Mouse (Mus musculus) c-Kit-positive CD71-positive TER-119-negative erythroid progenitor cells, embryonic 14.5 days (primary cell): ENCODE results near the gene Strip2.

Experiments
- DNase-seq: peaks from one replicate; pipeline ENCODE4 v3.0.0-alpha.2; 2013; ENCODE audit warnings: low read depth

Gene Strip2

GRCm38 (mm10) chr6:29916530-29917382 lies at the start of gene Strip2:
Strip2 (plus strand) TSS chr6:29917012.
- peak; percentile 80 for DNase-seq

GRCm38 (mm10) chr6:29868341-29868895 lies 48.4 kb upstream of the Strip2 start:
- DNase-seq = no peak

DNA sequence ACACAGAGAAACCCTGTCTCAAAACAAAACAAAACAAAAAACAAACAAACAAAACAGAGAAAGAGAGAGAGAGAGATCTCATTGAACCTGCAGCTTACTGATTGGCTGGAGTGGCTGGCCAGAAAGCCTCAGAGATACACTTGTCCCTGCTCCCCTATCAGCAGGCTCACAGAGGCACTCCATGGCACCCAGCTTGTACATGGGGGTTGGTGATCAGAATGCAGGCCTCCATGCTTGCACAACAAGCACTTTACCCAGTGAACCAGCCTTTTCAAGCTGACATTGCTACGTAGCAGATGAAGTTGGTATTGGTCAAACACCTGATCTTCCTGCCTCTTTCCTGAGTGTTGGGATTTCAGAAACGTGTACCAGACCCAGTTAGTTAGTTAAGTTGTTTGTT lies 43.2 kb upstream of the Strip2 start:
- no peak for DNase-seq

- no peak for DNase-seq
Observed at GRCm38 (mm10) chr6:29875576-29875975, 41.2 kb upstream of the Strip2 start.

DNA sequence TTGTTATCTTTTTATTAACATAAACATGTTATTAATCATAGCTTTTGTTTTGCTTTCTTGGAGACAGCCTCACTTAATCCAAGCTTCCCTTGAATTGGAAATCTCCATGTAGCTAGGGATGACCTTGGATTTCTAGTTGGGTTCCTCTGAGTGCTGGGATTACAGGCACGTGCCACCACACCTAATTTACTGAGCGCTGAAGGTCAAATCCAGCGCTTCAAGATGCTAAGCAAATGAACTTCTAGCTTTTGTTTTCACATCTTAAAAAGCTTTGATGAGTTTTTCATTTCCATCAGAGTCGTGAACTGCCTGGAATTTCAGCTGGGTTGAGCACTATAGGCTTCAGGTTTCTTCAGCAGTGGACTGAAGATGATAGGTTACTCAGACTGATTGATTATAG lies 40.0 kb upstream of the Strip2 start:
- no peak for DNase-seq

- DNase-seq = no peak
Observed at GRCm38 (mm10) chr6:29879579-29879978, 37.2 kb upstream of the Strip2 start.

DNA sequence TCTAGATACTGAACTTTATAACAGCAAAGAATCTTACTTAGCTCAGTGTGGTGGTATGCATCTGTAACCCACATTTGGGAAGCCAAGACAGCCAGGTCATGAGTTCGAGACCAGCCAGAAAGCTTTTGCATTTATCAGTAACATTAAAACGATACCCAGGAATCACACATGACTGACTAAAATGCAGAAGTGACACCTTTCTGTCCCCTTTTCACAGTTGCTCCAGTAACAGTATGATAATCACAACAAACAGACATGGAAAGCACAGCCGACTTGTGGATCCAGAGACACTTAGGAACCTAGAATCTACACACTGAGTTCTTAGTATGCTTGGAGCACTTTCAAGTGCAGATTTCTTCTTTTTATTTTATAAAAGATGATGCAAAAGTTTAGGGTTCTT lies 36.0 kb upstream of the Strip2 start:
- no peak for DNase-seq

DNA sequence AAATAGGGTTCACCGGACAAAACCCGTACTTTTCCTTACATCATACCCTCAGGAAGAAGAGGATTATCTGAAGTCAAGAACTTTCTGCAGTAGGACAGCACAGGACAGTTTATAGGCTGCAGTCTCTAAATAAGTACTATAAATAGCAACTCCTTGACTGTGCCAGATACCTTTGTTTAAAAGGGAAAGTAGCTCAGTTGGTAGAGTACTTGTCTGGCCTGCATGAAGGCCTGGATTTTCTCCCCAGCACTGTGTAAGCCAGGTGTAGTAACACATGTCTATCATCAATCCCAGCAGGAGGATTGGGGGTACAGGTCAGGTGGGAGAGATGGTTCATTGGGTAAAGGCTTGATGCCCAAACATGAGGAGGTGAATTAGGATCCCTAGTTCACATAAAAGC lies 34.9 kb upstream of the Strip2 start:
- DNase-seq = no peak

DNA sequence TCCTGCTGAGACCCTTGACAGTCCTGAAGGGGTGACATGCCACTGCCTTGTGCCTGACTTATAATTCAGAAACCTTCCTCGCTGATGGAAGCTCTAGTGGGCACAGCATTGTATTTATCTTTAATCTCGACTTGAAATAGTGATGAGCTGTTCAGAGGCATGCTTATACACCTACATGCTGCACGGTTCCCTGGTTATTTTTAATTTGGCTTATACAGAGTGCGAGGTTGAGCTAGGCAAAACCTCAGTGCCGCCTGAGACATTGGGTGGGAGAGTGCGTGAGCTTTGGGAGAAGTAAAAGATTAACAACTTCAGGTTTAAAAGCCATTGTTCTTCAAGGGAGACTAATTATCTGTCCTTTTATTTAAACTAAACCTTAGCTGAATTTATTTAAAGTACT lies 33.9 kb upstream of the Strip2 start:
- DNase-seq = no peak

GRCm38 (mm10) chr6:29891151-29891550 lies 25.7 kb upstream of the Strip2 start:
- no peak for DNase-seq

DNA sequence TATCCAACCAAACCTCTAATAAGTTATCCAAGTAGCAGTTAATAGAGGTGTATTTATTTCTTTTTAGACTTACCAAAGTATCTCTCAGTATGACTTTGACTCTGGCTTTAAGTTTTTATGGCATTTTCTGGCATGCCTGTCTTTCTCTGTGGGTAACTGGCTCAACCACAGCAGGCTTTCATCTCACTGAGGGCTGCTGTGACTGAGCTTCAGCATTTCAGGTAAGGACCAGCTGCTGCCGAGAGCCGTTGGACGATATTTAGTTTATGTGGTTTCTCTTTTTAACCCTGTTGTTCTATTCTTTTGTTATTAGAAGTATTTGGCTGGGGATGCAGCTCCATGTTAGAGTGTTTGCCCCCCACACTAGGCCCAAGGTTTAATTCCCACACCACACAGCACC lies 19.8 kb upstream of the Strip2 start:
- DNase-seq = no peak

DNA sequence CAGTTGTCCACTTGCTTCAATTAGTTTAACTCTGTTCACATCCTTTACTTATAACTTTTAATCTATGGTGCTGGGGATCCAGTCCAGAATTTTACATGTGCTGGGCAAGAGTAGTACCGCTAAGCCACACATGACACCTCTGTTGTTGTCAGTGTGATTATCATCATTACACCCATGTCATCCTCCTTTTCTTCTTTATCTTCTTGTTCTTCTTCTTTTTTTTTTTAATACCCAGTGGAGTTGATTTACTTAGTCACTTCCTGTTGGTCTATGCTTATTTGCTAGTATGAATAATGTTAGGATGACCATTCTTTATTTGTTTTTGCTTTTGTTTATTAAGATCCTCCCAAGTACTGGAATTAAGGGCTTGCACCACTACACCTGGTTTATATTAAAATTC lies 15.4 kb upstream of the Strip2 start:
- no peak for DNase-seq

DNA sequence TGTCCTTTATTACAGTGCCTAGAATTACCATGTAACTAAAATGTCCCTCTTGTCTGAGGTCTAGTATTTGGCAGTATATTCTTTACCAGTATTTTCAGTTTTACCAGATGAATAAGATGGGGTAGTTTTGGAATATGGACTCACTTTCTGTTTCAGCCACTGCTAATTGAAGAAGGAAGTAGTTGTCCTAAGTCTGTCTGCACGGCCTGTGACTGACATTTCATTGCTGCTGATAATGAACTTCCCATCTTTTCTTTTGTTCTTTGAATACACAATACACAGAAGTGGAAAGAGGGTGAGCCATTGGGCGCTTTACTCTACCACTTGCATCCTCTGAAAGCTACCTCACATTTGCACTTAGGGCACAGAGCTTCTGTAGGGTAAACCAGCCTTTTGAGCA lies 14.6 kb upstream of the Strip2 start:
- no peak for DNase-seq

GRCm38 (mm10) chr6:29903343-29903914 lies 13.4 kb upstream of the Strip2 start:
- DNase-seq = no peak

GRCm38 (mm10) chr6:29904281-29904680 lies 12.5 kb upstream of the Strip2 start:
- no peak for DNase-seq

- DNase-seq = no peak
Observed at GRCm38 (mm10) chr6:29910631-29911030, 6.2 kb upstream of the Strip2 start.

GRCm38 (mm10) chr6:29913673-29914072 lies 3.1 kb upstream of the Strip2 start:
- no peak for DNase-seq

DNA sequence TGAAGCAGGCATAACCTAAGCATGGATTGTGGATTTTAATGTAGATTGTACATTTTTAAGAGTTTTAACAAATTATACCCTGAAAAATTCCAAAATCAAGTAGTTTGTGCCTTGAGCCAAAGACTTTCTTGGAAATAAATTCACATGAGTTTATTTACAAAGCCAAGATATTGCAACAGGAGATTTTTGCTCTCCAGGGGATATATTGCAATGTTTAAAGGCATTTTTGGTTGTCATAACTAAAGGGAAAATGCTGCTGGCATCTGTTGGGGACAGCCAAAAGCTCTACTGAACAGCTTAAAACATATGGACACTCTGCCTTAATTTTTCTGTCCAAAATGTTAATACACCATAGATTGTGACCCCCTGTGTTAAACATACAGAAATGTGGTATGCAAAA lies 2.7 kb upstream of the Strip2 start:
- DNase-seq = no peak

DNA sequence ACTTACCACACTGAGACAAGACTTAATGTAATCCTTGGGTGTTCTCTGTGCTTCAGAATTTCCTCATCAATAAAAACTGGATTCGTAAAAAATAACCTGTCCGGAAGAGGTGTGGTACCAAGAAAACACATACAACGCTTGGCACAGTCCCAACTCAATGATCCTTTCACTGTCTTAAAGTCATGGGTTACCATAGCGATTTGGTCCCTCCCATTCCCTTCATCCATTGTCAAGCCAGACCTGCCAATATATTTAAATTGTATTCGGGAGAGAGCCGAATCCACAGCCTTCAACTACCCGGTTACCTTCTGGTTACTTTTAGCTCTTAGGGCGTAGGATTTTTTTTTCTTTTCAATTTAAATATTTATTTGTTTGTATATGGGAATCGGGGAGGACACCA lies 976 bp upstream of the Strip2 start:
- DNase-seq = no peak

DNA sequence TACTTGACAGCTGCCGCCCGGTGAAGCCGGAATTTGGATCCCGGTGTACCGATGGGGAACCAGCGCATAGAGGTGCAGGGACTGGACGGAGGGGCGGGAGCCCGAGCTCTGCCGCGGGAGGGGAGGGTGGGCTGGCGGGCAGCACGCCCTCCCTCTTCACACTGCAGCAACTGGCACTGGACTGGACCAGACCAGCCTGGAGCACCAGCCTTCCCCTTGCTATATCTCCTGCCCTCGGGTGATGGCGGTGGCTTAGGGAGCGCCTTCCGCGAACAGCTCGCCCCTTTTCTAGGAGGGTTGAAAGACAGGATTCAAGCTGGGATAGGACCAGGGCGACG lies 540 bp downstream of the Strip2 start:
- peak; percentile 21 for DNase-seq

- DNase-seq = no peak
Observed at GRCm38 (mm10) chr6:29917947-29918346, 1.1 kb downstream of the Strip2 start.

DNA sequence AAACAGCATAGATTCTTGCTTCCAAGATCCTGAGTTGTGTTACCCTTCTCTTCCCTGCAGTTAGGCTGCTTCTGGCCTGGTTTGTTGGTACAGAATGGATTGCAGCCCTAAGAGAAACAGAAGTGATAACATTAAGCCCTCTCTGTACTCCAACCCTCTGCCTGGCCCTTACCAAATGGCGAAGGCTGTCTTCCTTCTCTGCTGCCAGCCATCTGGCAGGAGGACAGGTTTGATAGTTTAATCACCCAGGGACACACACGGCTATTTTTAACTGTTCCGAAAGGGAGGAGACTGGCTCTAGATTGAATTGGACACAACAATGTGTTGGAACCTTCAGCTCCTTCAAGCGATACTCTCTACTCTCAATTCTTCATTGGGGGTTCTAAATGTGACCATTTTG lies 6.7 kb downstream of the Strip2 start:
- peak; percentile 22 for DNase-seq

DNA sequence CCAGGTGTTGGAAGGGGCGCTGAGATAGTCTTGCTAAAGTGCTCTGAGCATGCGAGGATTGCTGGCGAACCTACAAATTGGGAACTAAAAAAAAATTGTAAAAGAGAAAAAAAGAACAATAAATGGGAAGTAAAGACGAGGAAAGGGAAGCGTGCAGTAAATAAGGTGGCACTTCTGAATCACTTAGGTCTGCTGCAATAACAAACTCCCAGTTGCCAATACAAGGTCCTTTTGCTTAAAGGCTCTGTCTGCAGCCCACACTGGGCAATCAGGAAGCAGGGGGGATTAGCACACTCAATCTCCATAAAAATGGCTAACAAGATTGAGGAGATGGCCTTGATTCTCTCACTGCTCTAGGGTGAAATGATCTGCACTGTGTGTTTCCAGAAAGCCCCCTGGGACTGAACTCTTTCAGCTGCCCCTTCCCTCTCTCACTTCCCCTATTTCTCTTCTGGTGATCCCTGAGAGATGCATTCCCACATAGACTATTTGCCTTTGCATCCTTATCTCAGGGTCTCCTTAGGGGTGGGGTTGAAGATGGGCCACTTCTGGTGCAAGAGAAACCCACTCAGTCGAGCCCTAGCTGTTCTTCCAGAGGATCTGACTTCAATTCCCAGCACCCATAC lies 8.9 kb downstream of the Strip2 start:
- no peak for DNase-seq
